Mouse (Mus musculus): Measurements from ENCODE around the gene Dmwd.

Dmwd gene

DNA sequence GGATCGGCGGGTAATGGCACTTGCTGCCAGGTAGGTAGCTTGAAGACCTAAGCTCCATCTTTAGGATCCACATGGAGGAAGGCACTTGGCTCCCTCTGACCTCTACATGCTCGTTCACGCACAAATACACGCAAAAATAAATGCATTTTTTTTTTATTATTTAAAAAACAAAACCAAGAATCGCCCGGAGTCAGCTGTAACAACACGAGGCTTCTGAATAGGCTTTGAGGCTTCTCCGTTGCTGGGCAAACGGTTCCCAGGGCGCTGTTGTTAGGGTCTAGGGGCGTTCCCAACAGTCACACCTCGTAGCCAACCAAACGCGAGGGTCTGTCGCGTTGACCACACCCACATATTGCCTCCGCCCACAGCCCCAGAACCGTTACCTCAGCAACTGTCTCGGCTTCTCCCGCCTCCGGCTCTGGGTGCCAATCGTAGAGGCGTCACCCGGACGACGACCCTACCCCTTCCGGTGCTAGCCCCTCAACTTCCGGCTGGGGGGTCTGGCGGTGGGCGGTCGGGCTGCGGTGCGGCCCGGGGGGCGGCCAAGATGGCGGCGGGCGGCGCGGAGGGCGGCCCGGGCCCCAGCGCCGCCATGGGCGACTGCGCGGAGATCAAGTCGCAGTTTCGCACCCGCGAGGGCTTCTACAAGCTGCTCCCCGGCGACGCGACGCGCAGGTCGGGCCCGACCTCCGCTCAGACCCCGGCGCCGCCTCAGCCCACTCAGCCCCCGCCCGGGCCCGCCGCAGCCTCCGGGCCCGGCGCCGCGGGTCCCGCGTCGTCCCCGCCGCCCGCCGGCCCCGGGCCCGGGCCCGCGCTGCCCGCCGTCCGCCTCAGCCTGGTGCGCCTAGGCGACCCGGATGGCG lies at the start of gene Dmwd:
Dmwd (plus strand) TSS at position 505 of the 863 bp plus-strand sequence.
- peak; percentile 83 to 93 for DNase-seq (ENCODE audit: low spot score in 2 of 2)

DNA sequence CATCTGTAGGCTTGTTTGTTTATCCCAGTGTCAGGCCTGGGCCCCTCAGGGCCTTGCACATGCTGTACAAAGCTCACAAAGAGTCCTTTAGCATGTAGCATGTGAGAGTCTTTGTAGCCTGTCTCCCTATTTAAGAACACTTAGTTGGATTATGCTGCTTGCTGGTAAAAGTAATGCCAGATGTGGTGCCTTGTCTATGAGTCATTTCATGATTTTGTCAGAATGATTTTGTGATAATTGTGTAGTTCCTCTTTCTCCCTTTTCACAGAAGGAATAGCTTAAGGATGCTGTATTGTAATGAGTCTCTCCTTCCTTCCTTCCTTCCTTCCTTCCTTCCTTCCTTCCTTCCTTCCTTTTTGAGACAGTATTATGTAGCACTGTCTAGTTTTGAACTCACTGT lies 48.0 kb upstream of the Dmwd start:
- no peak for DNase-seq (ENCODE audit: low spot score in 2 of 2)

DNA sequence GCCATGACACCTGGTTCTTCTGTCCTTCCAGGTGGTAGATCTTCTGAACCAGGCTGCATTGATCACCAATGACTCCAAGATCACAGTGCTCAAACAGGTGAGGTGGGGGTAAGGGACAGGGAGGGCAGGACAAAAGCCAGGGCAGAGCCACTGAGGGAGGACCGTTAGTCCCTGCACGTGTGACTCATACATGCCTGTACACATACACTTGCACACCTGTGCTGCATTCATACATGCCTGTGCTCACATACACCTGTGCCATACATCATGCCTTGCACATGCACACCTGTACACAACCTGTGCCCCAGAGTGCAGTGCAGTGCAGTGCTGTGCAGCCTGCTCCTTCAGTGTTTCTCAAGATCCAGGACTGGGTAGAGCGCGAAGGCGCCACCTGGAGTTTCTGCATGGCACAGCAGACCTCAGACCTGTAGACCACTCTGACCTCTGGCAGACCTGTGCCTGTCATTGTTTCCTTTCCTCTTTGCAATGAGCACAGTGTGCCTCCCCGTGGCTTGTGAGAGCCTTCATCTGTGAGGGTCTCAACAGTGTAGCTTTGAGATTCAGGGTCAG lies 46.9 kb upstream of the Dmwd start:
- peak in 1 of 2 experiments; percentile 38 for DNase-seq (ENCODE audit: low spot score in 2 of 2)

DNA sequence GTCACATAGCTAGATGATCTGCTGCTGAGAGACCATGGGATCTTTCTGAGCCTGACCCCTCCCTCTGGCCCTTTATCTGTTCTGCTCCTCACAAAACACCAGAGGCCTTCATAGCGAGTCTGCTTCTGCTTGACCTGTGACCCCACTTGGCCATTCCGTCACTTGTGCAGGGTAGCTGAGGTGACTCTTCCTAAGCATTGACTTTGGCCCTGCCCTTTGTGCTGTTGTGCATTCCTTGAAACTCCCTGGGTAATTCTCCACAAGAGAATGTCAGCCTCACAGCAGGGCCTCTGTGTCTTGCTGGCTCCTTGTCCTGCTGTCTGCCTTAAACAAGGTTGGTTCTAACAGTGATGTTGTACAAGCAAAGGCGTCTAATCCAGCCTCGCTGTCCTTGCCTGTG lies 44.4 kb upstream of the Dmwd start:
- no peak for DNase-seq (ENCODE audit: low spot score in 2 of 2)

DNA sequence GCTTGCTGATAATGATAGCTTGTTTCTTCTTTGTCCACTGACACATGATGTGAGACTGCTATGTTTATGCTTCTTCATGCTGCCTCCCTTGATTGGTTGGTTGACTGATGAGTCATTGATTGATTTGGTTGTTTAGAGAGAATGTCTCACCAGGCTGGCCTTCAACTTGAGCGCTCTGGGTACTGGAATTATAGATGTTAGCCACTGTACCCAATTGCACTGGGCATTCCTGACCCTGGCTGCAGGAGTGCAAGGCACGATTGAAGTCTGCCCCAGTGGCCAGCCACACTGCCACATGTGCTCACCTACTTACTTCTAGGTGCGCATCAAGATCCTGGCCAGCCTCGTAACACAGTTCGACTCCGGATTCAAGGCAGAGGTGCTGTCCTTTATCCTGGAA lies 31.4 kb upstream of the Dmwd start:
- no peak for DNase-seq (ENCODE audit: low spot score in 2 of 2)

DNA sequence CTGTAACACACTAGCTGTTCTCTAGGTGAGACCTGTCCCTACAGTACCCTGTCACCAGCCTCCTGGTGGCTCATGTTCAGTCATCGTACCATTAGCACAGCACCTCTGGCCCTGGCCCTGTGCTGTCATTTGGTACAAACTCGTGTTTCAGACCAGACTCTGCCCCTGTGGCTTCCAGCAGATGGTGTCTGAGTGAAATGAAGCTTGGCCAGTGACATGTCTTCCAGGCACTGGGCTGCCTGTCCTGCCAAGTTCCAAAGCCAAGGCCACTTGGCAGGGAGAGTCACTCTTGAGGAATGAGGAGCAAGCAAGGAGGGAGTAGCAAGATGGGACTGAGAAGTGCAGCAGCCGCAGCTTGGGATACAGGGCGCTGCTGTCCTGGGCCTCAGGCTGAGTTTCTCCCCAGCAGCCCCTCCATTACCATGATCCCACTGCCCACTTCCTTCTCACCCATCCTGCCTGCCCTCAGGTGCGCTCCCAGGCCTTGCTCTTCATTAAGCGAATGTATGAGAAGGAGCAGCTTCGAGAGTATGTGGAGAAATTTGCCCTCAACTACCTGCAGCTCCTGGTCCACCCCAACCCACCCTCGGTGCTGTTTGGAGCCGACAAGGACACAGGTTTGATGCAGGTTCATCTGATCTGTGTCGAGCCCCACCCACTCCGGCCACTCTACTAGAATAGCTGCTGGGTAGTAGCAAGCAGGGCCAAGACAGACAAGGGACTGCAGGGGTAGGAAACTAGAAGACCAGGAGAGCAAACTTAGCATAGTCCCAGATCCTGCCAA lies 29.5 kb upstream of the Dmwd start:
- DNase-seq (ENCODE audit: low spot score in 2 of 2): peak in 1 of 2 experiments; percentile 22

DNA sequence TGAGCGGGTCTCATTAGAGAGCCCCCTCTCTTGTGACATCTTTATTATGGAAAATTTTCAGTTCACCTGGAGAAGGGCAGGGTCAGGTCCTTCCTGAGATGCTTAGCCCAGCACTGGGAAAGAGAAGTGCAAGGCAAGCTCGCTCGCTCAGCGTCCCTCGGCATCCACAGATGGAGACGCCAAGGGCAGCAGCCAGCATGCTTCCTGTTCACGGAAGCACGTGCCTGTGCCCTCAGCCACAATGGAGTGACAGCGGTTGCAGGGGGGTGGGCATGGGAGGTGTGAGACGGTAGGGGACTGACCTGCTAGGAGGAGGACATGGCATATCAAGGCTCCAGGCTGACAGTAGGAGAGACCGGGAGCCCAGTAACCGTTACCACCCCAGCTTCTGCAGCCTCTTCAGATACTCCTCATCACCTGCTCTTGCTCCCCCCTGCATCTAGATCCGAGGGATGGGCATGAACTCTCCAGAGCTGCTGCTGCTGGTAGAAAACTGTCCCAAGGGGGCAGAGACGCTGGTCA lies 28.0 kb upstream of the Dmwd start:
- DNase-seq (ENCODE audit: low spot score in 2 of 2): no peak

DNA sequence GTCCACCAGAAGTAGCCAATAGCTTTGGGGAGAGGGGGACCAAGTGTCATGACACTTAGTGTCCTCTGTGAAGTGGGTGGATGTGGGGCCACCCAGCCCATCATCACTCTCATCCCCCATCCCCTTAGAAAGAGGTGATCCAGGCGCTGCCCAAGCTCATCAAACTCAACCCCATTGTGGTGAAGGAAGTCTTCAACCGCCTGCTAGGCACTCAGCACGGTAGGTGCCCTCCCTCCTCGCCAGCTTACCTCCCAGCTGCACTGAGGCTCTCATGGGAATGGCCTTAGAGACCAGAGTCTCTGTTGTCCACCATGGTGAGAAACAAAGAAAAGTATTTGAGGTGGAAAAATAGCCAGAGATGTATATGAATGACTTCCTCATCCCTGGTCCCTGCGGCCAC lies 26.8 kb upstream of the Dmwd start:
- no peak for DNase-seq (ENCODE audit: low spot score in 2 of 2)

DNA sequence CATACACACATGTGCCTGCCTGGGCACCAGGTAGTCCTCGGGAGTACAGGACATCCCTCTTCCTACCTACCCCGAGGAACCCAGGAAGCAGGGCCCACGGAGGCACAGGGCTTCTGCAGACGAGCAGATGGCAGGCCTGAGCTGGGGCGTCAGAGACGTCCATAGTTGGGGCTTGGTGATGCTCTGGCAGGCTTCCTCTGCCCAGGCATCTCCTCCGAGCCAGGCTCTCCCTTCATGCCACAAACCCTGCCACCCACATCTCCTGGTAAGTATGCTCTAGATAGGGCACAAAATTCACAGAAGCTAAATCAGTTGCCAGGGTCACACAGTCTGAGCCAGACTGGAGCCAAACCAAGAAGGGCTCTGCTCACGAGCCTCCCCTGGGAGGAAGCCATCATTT lies 25.9 kb upstream of the Dmwd start:
- DNase-seq (ENCODE audit: low spot score in 2 of 2): no peak

DNA sequence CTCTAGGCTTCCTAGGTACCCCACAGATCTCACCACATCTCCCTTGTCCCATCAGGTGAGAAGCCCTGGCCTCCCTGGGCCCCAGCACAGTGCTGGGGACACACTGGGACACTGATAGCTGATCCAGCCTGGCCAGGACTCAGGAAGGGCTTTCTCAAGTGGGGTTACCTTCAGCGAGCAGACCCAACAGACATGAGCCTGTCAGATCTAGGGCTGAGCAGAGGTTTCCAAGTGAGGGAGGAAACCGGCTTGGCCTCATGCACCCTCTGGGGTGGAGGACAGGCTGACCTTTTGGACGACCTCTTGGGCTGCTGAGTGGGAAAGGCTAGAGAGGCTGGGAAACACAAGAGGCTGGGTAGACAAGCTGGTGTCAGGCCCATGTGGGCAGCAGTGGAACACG lies 24.9 kb upstream of the Dmwd start:
- DNase-seq (ENCODE audit: low spot score in 2 of 2): no peak

DNA sequence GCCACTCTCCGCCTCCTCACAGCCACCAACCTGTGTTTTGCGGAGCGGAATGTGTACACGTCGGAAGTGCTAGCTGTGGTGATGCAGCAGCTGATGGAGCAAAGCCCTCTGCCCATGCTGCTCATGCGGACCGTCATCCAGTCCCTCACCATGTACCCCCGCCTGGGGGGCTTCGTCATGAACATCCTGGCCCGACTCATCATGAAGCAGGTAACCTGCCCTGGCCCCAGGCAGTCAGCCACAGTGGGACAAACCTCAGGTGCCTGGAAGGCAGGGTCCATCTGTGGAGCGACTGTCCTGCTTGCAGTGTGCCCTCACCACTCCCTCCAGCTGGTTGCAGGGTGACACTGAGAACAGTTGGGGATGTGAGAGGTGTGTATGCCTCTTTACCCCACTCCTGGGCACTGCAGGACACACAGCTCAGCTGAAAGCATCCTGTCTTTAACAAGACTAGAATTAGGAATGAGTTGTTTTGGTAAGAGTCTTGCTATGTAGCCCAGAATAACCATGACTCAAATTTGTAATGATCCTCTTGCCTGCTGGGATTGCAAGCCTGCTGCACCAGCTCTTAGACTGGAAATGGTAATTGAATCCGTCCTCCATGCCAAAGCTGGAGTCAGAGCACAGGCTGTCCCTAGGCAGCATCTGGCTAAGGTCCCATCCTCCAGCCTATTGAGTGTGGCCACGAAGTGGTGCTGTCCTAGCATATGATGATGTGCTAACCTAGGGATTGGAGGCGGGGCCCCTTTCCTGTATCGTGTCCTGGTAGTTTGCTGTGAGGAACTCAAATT lies 23.5 kb upstream of the Dmwd start:
- DNase-seq (ENCODE audit: low spot score in 2 of 2): no peak

DNA sequence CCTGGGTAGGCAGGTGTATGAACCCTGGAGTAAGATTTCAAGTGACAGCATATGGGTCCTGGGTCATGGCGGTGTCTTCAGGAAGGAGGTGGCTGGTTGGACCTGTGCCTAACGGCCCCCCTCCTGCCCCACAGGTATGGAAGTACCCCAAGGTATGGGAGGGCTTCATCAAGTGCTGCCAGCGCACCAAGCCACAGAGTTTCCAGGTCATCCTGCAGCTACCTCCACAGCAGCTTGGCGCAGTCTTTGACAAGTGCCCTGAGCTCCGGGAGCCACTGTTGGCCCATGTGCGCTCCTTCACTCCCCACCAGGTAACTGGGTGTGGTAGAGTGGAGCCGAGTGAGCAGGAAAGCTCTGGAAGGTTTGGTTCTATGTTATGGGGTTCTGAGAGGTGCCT lies 22.9 kb upstream of the Dmwd start:
- DNase-seq (ENCODE audit: low spot score in 2 of 2): no peak

DNA sequence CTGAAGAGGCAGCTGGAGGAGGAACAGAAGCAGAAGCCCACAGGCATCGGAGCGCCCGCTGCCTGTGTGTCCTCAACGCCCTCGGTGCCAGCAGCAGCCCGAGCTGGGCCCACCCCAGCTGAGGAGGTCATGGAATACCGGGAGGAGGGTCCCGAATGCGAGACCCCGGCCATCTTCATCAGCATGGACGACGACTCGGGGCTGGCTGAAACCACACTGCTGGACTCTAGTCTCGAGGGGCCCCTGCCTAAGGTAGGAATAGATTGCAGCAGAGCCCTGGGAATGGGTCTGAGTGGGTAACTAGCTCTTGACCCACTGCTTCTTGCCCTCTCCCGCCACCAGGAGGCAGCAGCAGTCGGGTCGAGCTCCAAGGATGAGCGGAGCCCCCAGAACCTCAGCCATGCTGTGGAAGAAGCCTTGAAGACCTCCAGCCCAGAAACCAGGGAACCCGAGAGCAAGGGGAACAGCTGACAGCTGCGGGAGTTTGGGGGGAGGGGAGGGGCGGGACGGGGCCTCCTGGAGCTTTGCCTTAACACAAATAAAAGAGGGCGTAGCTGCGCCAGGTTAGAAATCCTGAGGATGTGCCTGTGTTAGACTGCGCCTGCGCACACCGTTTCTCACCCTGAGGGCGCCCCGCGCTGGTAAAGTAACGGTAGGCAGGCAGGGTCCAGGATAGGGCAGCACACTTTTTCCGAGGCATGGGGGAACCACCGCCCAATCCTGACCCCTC lies 21.8 kb upstream of the Dmwd start, which contains the start of gene Rsph6a:
Rsph6a (plus strand) TSS at position 644 of the 730 bp plus-strand sequence.
- no peak for DNase-seq (ENCODE audit: low spot score in 2 of 2)

DNA sequence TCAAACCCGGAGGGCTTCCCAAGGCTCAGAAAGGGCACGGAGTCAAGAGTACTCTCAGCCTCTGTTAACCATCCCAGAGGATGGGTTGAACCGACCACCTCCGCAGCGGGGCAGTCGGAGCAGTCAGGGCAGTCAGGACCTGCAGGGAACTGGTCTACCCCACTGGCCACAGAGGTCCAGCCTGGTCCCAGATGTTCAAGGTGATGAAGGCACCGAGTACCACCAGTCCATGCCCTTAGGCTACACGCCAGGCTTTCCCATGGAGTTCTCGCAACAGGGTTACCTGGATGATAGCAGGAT lies 21.3 kb upstream of the Dmwd start:
- no peak for DNase-seq (ENCODE audit: low spot score in 2 of 2)

DNA sequence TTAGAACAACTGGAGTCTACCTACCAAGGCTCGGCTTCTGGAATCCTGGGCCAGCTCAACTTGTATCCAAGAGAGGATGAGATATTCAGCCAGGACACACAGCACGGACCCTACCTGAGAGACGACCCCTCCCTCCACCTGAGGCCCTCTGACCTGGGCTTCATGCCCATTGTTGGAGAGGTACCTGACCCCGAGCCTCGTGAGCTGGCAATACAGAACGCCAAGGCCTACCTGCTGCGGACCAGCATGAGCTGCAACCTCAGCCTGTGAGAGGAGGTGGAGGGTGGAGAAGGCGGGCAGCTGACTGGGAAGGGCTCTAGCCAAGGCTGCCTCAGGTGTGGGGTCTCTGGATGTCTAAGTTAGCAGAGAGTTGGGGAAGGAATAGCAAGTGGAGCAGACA lies 20.9 kb upstream of the Dmwd start:
- DNase-seq (ENCODE audit: low spot score in 2 of 2): no peak

DNA sequence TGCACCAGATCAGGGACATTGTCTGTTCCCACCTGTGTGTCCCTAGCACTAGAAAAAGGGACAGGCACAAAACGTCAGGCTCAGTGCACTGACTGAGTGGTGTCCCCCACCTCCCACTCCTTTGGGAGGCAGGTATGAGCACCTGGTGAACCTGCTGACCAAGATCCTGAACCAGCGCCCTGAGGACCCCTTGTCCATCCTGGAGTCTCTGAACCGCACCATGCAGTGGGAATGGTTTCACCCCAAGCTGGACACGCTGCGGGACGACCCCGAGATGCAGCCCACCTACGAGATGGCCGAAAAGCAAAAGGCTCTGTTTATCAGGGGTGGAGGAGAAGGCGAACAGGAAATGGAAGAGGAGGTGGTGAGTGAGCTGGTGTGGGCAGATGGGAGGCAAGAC lies 18.6 kb upstream of the Dmwd start:
- DNase-seq (ENCODE audit: low spot score in 2 of 2): no peak

DNA sequence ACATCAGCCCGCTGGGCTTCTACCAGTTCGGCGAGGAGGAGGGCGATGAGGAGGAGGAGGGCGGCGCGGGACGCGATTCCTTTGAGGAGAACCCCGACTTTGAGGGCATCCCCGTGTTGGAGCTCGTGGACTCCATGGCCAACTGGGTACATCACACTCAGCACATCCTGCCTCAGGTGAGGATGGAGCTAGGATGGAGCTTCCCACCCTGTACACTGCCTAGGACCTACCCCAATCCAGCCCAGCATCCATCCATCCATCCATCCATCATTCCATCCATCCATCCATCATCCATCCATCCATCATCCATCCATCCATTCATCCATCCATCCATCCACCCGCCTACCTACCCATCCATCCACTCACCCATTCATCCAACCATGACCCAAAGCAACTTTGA lies 10.1 kb upstream of the Dmwd start:
- no peak for DNase-seq (ENCODE audit: low spot score in 2 of 2)

DNA sequence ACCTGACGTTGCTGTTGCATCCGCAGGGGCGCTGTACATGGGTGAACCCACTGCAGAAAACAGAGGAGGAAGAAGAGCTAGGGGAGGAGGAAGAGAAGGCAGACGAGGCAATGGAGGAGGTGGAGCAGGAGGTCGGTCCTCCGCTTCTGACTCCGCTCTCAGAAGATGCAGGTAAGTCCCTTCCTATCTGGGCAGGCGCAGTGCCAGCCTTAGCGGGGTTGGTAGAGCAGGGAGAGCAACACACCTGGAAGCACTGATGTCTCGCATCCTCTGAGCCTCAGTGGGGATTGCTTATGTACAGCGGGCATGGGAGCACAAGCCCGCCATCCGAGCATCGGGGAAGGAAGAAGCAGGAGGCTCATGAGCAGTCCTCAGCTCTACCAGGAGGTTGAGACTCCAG lies 9.0 kb upstream of the Dmwd start:
- no peak for DNase-seq (ENCODE audit: low spot score in 2 of 2)

DNA sequence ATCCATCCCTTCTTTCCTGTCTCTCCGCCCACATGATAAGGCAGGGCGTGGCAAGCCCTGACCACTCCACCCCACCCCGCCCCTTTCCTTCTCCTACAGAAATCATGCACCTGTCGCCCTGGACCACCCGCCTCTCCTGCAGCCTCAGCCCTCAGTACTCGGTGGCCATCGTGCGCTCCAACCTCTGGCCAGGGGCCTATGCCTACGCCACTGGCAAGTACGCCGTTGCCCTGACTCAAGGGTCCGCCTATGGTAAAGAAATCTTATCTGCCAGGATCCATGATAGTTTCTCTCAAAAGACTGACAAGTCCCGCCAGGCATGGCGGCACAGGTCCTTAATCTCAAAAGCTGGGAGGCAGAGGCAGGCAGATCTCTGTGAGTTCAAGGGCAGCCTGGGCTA lies 8.1 kb upstream of the Dmwd start:
- no peak for DNase-seq (ENCODE audit: low spot score in 2 of 2)

DNA sequence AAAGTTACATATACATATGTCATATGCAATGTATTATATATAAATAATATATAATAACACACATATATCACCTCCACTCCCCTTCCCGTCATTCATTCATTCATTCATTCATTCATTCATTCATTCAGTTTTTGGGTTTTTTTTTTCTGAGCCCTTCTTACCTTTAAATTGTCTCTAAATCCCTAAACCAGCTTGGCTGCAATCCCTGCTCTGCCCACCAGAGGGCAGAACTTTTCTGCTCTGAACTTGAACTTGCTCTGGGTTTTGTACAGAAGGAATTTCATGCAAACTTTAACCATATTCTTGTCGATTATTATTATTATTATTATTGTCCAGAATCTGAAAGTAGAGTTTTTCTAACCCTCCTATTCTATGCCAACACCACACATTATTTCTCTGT lies 7.3 kb upstream of the Dmwd start:
- DNase-seq (ENCODE audit: low spot score in 2 of 2): peak; percentile 66

DNA sequence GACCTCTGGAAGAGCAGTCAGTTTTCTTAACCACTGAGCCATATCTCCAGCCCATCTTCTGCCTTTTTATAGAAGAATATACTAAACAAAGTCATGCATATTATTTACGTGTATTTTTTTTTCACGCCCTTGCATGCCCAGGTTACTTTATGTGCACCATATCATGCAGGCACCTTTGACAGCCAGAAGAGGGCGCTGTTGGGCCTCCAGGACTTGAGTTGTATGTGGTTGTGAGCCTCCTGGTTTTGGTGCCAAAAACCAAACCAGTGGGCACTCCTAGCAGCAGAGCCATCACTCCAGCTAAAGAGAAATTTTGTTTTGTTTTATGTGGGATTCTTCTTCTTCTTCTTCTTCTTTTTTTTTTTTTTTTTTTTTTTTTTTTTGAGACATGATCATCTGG lies 6.5 kb upstream of the Dmwd start:
- DNase-seq (ENCODE audit: low spot score in 2 of 2): no peak
